Mouse (Mus musculus) cortical plate, adult 2 months (tissue): ENCODE measurements around the gene Trpv4. TPM values are rescaled to one million over a fixed set of nuclear protein-coding genes. Genes with fewer than 3 reads are reported as not detected.

Experiments used
- H3K27ac ChIP-seq: fragments of 200-500 bp; 2 replicates; pipeline ENCODE4 v1.5.1; 2012; ENCODE audit warnings: low read length, control low read depth, inconsistent platforms; ENCODE audit not compliant: insufficient read depth
- H3K4me1 ChIP-seq: fragments of 200-500 bp; 2 replicates; pipeline ENCODE4 v1.6.1; 2011; ENCODE audit warnings: low read length; ENCODE audit not compliant: control insufficient read depth, insufficient read depth
- H3K4me3 ChIP-seq: fragments of 200-500 bp; 2 replicates; pipeline ENCODE4 v1.5.1; 2011; ENCODE audit warnings: mild to moderate bottlenecking, low read length, control low read depth; ENCODE audit not compliant: insufficient read depth
- CTCF ChIP-seq: fragments of 200-500 bp; IDR thresholded peaks from 2 replicates; pipeline ENCODE4 v1.5.1; 2011; ENCODE audit warnings: mild to moderate bottlenecking, control low read depth, low read length; ENCODE audit not compliant: insufficient read depth; ENCODE audit errors: extremely low read depth
- POLR2A ChIP-seq: fragments of 200-500 bp; IDR thresholded peaks from 2 replicates; pipeline ENCODE4 v1.6.1; 2011; ENCODE audit warnings: mild to moderate bottlenecking, low read length, control low read depth; ENCODE audit not compliant: insufficient read depth; ENCODE audit errors: extremely low read depth
- polyA plus RNA-seq: library from polyadenylated mRNA; depleted of rRNA; stranded (reverse); fragments of >200 nt; gene quantifications from 2 replicates; pipeline ENCODE4 v1.2.3, GENCODE M21; 2012

The Trpv4 gene
- polyA plus RNA-seq, 1 experiment, result 2.1 TPM

DNA sequence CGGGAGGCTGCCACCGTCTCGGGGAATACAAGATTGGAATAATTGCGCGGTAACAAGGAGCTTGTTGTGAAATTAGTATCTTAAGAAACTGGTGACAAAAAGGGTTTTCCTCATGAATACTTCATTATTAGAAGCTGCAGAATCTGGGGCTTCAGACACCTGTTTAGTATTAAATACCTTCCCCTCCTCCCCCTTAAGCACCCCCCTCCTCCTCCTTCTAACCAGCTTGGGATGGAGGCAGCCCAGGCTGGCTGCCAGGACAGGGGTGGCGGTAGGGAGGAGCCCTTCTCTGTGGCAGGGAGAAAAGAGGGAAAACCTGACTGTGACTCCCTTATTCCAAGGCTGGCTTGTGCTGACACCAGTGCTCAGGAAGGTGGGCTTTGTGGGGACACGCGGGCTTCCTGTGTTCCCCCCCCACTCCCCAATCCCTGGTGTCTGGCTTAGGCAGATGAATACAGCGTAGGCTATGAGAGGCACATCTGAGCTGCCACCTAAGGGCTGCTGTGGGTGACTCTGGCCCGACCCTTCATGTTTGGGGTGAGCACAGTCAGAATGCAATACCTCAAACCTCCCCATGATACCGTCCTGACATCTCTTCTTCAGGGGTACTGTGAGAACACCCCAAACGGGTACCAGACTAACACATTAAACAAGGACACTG, 64.9 kb downstream of the Trpv4 start:
- Histone ChIP-seq H3K4me1 (peaks cover 1% of the 10 kb centered on the region; the same call in 1 of the 2 replicates), H3K27ac (no peak overlapping the region), H3K4me3 (no peak overlapping the region)
- no peak for TF ChIP-seq POLR2A

DNA sequence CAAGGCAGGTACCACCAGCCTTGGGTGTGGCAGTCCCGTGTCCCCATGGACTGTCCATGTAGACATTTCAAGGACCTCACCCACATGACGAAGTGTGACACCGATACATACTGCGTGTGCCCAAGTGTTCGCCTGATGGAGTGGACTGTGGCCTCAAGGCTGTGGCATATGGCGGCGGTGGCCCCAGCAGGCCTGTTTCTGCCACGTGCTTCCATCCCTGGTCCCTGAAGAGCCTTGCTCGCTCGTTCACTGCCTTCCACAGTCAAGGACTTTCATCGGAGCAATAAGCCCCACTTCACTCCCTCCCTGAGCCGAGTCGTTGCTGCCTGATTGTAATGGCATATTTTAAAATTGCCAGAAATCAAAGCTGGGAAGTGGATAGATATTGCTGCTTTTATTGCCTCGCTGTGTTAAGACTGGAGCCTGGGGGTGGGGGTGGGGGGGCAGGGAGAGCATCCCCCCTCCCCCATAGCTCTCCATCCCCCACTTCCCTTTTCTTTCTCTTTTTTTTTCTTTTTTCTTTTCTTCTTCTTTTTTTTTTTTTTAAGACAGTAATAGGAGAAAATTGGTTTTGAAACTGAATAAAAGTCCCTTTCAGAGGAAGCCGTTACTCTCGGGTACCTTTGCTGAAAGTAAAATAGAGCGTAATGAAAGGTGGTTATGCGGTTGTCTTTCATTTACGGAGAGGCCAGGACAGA, 65.6 kb downstream of the Trpv4 start:
- H3K4me3 ChIP-seq, result no peak overlapping the region
- TF ChIP-seq POLR2A, result no peak
- no peak for TF ChIP-seq CTCF
- peaks cover 1% of the 10 kb centered on the region; the same call in 1 of the 2 replicates for H3K4me1 ChIP-seq
- no peak overlapping the region for H3K27ac ChIP-seq

DNA sequence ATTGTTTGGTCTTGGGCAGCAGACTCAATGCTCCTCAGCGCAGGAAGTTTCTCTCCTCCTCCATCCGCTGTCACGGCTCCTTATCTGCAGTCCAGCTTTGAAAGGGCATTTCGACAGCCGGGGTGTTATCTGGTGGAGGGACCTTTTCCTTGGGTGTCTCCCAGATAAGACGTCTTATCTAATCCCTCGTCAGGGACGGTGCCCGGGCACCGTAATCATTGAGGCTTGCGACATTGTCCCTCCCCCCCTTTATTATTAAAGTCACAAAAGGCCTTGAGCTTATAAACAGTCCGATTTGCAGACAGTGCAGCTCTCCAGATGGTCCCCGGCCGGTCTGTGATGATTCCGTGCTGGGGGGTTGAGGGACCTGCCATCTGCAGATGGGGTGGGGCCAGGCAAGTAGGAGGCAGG, 67.1 kb downstream of the Trpv4 start:
- Histone ChIP-seq H3K4me1 (no peaks in the 10 kb centered on the region), H3K27ac (no peak overlapping the region), H3K4me3 (no peak overlapping the region)
- TF ChIP-seq CTCF (no peak), POLR2A (no peak)

DNA sequence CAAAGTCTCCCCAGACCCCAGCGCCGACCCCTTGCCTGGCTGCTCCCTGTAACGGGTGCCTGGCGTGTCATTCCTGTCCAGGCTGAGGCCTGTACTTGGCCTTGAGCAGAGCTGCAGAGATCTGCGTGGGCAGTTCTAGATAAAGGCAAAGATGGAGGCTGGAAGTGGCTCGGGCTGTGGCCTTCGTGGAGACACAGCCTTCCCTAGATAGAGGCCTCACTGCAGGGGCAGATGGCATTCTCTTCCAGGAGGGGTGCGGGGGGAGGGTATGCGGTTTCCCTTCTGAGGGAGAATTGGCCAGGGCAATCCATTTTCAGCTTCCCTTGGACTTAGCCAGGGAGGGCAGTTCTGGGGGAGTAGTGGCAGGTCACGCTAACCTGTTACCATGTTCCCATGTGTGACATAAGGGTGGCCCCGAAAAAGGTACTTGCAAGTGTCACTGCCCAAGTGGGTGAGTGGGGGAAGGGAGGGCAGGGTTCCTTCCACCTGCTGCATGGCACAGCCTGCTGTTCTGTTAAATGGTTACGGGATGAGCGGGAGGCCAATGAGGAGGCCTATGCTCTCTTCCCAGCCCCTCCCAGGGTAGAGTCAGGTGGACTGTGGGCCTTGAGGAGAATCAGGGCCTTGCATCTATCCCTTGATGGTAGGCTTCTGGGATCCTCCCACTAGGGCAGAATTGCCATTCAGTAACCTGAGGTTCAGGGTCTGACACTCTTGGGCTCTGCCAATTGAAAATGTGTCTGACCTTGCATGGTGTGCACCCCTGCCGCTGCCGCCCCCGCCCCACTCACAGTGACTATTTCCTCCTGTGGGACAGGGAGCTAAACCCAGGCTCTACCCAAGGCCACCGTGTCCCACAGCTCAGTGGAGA, 67.9 kb downstream of the Trpv4 start:
- no peak for TF ChIP-seq CTCF
- TF ChIP-seq POLR2A, result no peak
- Histone ChIP-seq H3K27ac (no peak overlapping the region), H3K4me3 (no peak overlapping the region), H3K4me1 (no peaks in the 10 kb centered on the region)

DNA sequence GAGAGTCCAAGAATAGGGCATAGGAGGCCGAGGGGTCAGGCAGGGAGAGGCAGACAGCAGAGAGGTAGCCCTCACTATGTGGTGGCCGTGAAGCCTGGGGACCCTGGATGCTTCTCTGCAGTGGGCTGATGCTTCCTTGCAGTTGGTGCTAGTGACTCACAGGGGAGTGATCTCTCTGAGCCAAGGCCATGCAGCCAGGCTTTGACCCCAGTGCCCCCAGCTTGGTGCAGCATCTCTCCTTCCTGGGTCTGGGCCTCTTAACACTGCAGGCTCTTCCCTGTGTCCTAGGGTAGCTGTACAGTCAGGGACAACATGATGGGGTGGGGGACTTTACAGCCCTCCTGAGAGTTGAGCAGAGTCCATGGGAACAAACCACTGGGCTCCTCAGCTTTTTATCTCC, 68.8 kb downstream of the Trpv4 start:
- H3K4me3 ChIP-seq, result no peak overlapping the region
- TF ChIP-seq POLR2A, result no peak
- TF ChIP-seq CTCF, result no peak
- H3K4me1 ChIP-seq, result no peaks in the 10 kb centered on the region
- no peak overlapping the region for H3K27ac ChIP-seq

DNA sequence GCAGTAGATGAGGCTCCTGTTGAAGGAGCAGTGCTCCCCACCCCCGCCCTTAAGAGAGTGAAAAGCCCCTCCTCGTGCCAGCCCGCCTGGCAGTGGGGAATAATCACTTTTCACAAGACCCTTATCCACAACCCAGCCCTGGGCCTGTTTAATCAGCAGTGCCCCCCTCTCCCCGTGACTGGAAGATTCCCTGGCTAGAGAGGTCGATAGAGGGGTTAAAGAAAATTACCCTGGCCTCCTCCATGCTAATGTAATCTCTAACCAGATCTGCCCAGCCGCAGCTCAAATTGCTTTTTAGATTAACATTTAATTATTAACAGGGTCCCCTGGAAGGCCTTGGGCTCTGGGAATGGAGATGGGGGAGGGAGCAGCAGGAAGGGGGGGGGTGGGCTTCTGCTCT, 69.2 kb downstream of the Trpv4 start:
- Histone ChIP-seq H3K27ac (no peak overlapping the region), H3K4me1 (no peaks in the 10 kb centered on the region), H3K4me3 (no peak overlapping the region)
- TF ChIP-seq CTCF, result no peak
- no peak for TF ChIP-seq POLR2A

DNA sequence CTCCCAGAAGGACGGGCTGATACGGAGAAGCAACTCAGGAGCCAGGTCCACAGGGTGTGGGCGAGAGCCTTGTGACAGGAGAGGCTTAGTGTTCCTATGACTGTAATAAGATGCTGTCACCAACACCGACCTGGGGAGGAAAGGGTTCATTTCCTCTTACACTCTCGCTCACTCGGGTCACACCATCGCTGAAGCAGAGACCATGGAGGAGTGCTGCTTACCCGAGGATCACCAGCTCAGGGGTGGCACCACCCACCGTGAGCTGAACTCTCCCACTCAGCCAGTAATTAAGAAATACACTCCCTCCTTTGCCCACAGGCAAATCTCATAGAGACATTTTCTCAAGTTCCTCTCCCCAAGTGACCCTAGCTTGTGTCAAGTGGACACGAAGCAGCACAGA, 69.8 kb downstream of the Trpv4 start:
- TF ChIP-seq POLR2A, result no peak
- TF ChIP-seq CTCF, result no peak
- Histone ChIP-seq H3K4me1 (no peaks in the 10 kb centered on the region), H3K4me3 (no peak overlapping the region), H3K27ac (no peak overlapping the region)

DNA sequence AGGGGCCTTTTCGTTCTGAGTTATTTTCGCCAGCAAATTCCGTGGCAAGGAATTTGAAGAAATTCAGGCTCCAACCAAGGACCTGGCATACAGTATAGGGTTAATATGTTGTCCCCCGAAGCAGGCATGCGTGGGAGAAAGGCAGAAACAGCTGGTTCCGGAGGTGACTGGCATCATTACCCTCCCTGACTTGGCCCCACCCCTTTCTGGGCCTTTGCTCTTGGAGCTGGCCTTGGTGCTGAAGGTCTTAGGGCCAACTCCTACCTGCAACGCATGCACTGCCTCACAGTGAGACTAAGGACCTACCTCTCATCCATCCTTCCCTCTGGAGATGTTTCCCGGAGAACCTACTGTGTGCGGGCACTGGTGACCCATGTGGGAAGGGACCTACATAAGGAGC, 70.3 kb downstream of the Trpv4 start:
- TF ChIP-seq POLR2A, result no peak
- no peak for TF ChIP-seq CTCF
- H3K4me1 ChIP-seq, result no peaks in the 10 kb centered on the region
- no peak overlapping the region for H3K27ac ChIP-seq
- no peak overlapping the region for H3K4me3 ChIP-seq

DNA sequence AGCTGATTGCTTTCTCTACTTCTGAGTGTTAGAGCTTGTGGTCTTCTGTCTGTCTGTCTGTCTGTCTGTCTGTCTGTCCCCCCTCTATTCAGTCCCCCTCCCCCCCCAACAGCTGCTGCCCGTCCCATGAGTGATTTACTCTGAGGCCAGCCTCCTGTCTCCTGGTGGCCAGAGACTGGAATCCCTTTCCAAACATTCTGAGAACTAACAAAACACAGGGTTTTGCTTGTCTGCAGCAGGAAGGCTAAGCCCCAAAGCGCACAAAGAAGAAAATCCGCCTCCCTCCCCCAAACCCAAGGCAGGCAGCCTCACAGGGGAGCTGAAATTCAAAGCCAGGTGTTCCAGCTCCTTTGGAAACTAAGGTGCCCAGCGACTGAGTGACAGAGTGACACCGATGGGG, 72.5 kb downstream of the Trpv4 start:
- TF ChIP-seq CTCF, result no peak
- no peak for TF ChIP-seq POLR2A
- Histone ChIP-seq H3K27ac (no peak overlapping the region), H3K4me1 (no peaks in the 10 kb centered on the region), H3K4me3 (no peak overlapping the region)
